In genomic region chr2:156474891-156475284, GRCm38 (mm10) we compare ENCODE assay signal across 8 mouse cellular contexts. TPM values are rescaled to one million over a fixed set of nuclear protein-coding genes. Genes with fewer than 3 reads are reported as not detected.
DNase-seq lines count a peak whose midpoint lies in the region; ATAC-seq and TF ChIP-seq lines count a peak whose summit lies in the region.

No protein-coding gene starts in this region.

- no peak; a peak in 1 of 4 replicates for TF ChIP-seq POLR2A in MEL (IDR thresholded peaks at IDR 0.05; ENCODE audit: control insufficient read depth in 1 of 2, insufficient read depth in 1 of 2, low read depth in 1 of 2, low read length in 2 of 2, poor library complexity in 1 of 2)
- no peak for TF ChIP-seq POLR2A in limb, embryonic 14.5 days (IDR thresholded peaks at IDR 0.05; ENCODE audit: borderline replicate concordance, extremely low read depth, insufficient read depth, insufficient read length)

- H3K27me3 ChIP-seq in MEL (ENCODE audit: control insufficient read depth in 1 of 2, insufficient read depth in 2 of 2, low read length in 2 of 2), result no peaks in the 10 kb centered on the region
- no peaks in the 10 kb centered on the region for H3K27me3 ChIP-seq in limb, embryonic 14.5 days (ENCODE audit: control insufficient read depth, insufficient read depth, low read length)
- H3K27me3 ChIP-seq in midbrain, embryonic 16.5 days (ENCODE audit: control insufficient read depth, insufficient read depth, low read depth, low read length), result no peaks in the 10 kb centered on the region

- TF ChIP-seq EP300 in MEL (IDR thresholded peaks at IDR 0.05; ENCODE audit: low read depth in 1 of 2, low read length in 2 of 2), result no peak

- H3K4me3 ChIP-seq in MEL (ENCODE audit: control insufficient read depth in 1 of 2, insufficient read depth in 1 of 2, low read depth in 2 of 2, low read length in 2 of 2), result peak overlapping the region; percentile 72 to 98
- peak overlapping the region; percentile 70 for H3K4me3 ChIP-seq in limb, embryonic 14.5 days (replicated peaks; ENCODE audit: low read length)
- H3K4me3 ChIP-seq in midbrain, embryonic 16.5 days (ENCODE audit: low read depth, low read length), result peak overlapping the region; percentile 61

- TF ChIP-seq CTCF in MEL (IDR thresholded peaks at IDR 0.05 in 2 of 3, conservative IDR thresholded peaks at IDR 0.05 in 1 of 3; ENCODE audit: control insufficient read depth in 1 of 3, insufficient read depth in 1 of 3, low read depth in 2 of 3, low read length in 3 of 3, poor library complexity in 1 of 3, severe bottlenecking in 1 of 3), result no peak

- H3K9me3 ChIP-seq in MEL (replicated peaks; ENCODE audit: insufficient read depth, low read length), result no peaks in the 10 kb centered on the region
- no peaks in the 10 kb centered on the region for H3K9me3 ChIP-seq in limb, embryonic 14.5 days (ENCODE audit: control insufficient read depth, low read length)
- H3K9me3 ChIP-seq in midbrain, embryonic 16.5 days (replicated peaks; ENCODE audit: control insufficient read depth, low read length, poor library complexity, severe bottlenecking), result no peaks in the 10 kb centered on the region

- peaks cover 0 to 8% of the 10 kb centered on the region in 2 experiments; a peak in 1 of 4 replicates for H3K36me3 ChIP-seq in MEL (ENCODE audit: control insufficient read depth in 1 of 2, insufficient read depth in 2 of 2, low read length in 2 of 2)
- H3K36me3 ChIP-seq in limb, embryonic 14.5 days (ENCODE audit: control insufficient read depth, insufficient read depth, low read length), result no peaks in the 10 kb centered on the region
- H3K36me3 ChIP-seq in midbrain, embryonic 16.5 days (ENCODE audit: control insufficient read depth, insufficient read depth, low read length), result no peaks in the 10 kb centered on the region

- ATAC-seq in limb, embryonic 14.5 days (ENCODE audit: low FRiP score, low read depth), result no peak
- peak; percentile 32 for ATAC-seq in midbrain, embryonic 16.5 days

- TF ChIP-seq RAD21 in MEL (IDR thresholded peaks at IDR 0.05; ENCODE audit: low read depth, low read length), result no peak

- intact Hi-C loops in left cerebral cortex, postnatal 25 days (cut with DNase I), result loop anchor here (5.0 kb wide), 1 partner anchor 78 kb away; no protein-coding TSS in a partner anchor

- 25% methylated on average over 12 of the region's 12 CpGs for WGBS in limb, embryonic 14.5 days
- 31% methylated on average over 12 of the region's 12 CpGs for WGBS in midbrain, embryonic 16.5 days

- no peaks in the 10 kb centered on the region; the same call in 1 of the 2 replicates for H3K79me2 ChIP-seq in MEL (ENCODE audit: control insufficient read depth, insufficient read depth, low read length, poor library complexity)

- peaks cover 0 to 24% of the 10 kb centered on the region in 2 experiments; a peak in 3 of 4 replicates for H3K4me1 ChIP-seq in MEL (ENCODE audit: control insufficient read depth in 1 of 2, insufficient read depth in 2 of 2, low read length in 2 of 2)
- H3K4me1 ChIP-seq in limb, embryonic 14.5 days (ENCODE audit: control insufficient read depth, insufficient read depth, low read length), result peaks cover 23% of the 10 kb centered on the region
- H3K4me1 ChIP-seq in midbrain, embryonic 16.5 days (ENCODE audit: control insufficient read depth, insufficient read depth, low read length), result peaks cover 19% of the 10 kb centered on the region

- 0 out of 2 replicates have a peak overlapping the region, but pooled peaks have one; percentile 8 for H3K27ac ChIP-seq in MEL (ENCODE audit: control insufficient read depth, low read depth, low read length)
- H3K27ac ChIP-seq in limb, embryonic 14.5 days (replicated peaks; ENCODE audit: low read depth, low read length), result 0 out of 2 replicates have a peak overlapping the region, but pooled peaks have one; percentile 83
- H3K27ac ChIP-seq in midbrain, embryonic 16.5 days (ENCODE audit: low read length), result peak overlapping the region; percentile 50

- DNase-seq in cerebellum, adult 11-12 months, result peak; percentile 70
- DNase-seq in cerebellum, postnatal 4 days (ENCODE audit: low spot score in 2 of 2), result no peak
- no peak for DNase-seq in MEL (ENCODE audit: low read depth, low spot score)
- DNase-seq in heart, postnatal 4 days, result peak; percentile 46
- peak; percentile 36 for DNase-seq in limb, embryonic 14.5 days (ENCODE audit: low spot score)
- no peak for DNase-seq in Muller cell, postnatal 12 days (ENCODE audit: inconsistent ontology term)
- DNase-seq in left cerebral cortex, postnatal 25 days (ENCODE audit: low spot score in 2 of 2), result no peak

- peak overlapping the region; percentile 79 for H3K9ac ChIP-seq in MEL (ENCODE audit: control insufficient read depth, low read depth, low read length, poor library complexity, severe bottlenecking)
- H3K9ac ChIP-seq in limb, embryonic 14.5 days (ENCODE audit: low read depth, low read length, severe bottlenecking), result peak overlapping the region; percentile 86
- H3K9ac ChIP-seq in midbrain, embryonic 16.5 days (ENCODE audit: low read depth, low read length), result peak overlapping the region; percentile 94

- peak overlapping the region; percentile 87 for H3K4me2 ChIP-seq in limb, embryonic 14.5 days (replicated peaks; ENCODE audit: low read depth, low read length, severe bottlenecking)
- peak overlapping the region; percentile 91 for H3K4me2 ChIP-seq in midbrain, embryonic 16.5 days (ENCODE audit: low read length)

TF ChIP-seq in MEL, 35 proteins besides CTCF, POLR2A, EP300 and RAD21:
- peak; percentile 44 for TF ChIP-seq MXI1 (IDR thresholded peaks at IDR 0.05; ENCODE audit: low read depth, low read length)
- TF ChIP-seq USF1 (IDR thresholded peaks at IDR 0.05; ENCODE audit: low read depth, low read length), result no peak
- no peak for TF ChIP-seq MAFK (IDR thresholded peaks at IDR 0.05; ENCODE audit: borderline replicate concordance, low read depth, low read length)
- no peak for TF ChIP-seq USF2 (IDR thresholded peaks at IDR 0.05; ENCODE audit: borderline replicate concordance in 1 of 2, insufficient read depth in 1 of 2, low read depth in 1 of 2, low read length in 2 of 2)

RNA-seq across cellular contexts. Expression of gene Epb41l1, which starts 54.2 kb away (rescaled TPM):
- 1.5 and 2.9 TPM in 2 replicates for total RNA-seq in MEL (2012; rRNA removed)
- polyA plus RNA-seq in MEL (2012; ENCODE audit: insufficient read depth in 1 of 2, insufficient read length in 2 of 2, low read depth in 1 of 2, low replicate concordance in 2 of 2, missing spikeins in 1 of 2), result 1 to 10 TPM in 1 of 2 experiments, not detected in 1; 7.3 TPM
- 10 to 100 TPM; 20.5 TPM for total RNA-seq in heart, postnatal 4 days (2021)
- 37.0 and 37.2 TPM in 2 replicates for polyA plus RNA-seq in limb, embryonic 14.5 days (2012; rRNA removed)
- polyA plus RNA-seq in limb, embryonic 14.5 days (2014; fragmentation: Nextera tagmentation; extraction: Ambion mirVana), result 5.0 and 5.8 TPM in 2 replicates
- 18.5 and 19.4 TPM in 2 replicates for polyA plus RNA-seq in midbrain, embryonic 16.5 days (2015; fragmentation: Nextera tagmentation; extraction: Ambion mirVana)
- 100 to 1,000 TPM; 349 to 370 TPM for total RNA-seq in left cerebral cortex, postnatal 25 days (2021)

Comparison
In these comparisons a context has a peak if more than half of its experiments do, and no peak if none do; other contexts are left out.
1. DNase-seq: peak in cerebellum, adult 11-12 months (single experiment), heart, postnatal 4 days (single experiment) and limb, embryonic 14.5 days (single experiment); none in cerebellum, postnatal 4 days (0 of 2), MEL (single experiment), Muller cell, postnatal 12 days (single experiment) and left cerebral cortex, postnatal 25 days (0 of 2).
2. H3K27ac ChIP-seq: peak in every context shown above with its lines; median percentile 83 in limb, embryonic 14.5 days; 50 in midbrain, embryonic 16.5 days; 8 in MEL.
3. RNA of gene Epb41l1, which starts 54.2 kb away (total RNA-seq): 349 to 370 TPM in left cerebral cortex, postnatal 25 days; 20.5 TPM in heart, postnatal 4 days and 1.5 to 2.9 TPM in MEL; every median in the first group is over 10 times any median in the second.
4. Peak in every context shown above with its lines, with median percentiles within 50 percentile points of each other: H3K4me3 ChIP-seq and H3K9ac ChIP-seq.